Mouse (Mus musculus) kidney, adult 8-10 months (tissue): ENCODE measurements around the gene Fads1.
A peak's percentile ranks its signal among the peaks of the same experiment; 100 is the strongest.

Source experiments
- DNase-seq, 2 experiments: peaks; one replicate each; pipeline ENCODE4 v3.0.0; 2022

Gene Fads1

GRCm38 (mm10) chr19:10216101-10216500, 33.4 kb downstream of the Fads1 start:
- DNase-seq: no peak

GRCm38 (mm10) chr19:10219108-10219507, 36.4 kb downstream of the Fads1 start:
- DNase-seq: peak; percentile 24 to 42

- no peak for DNase-seq
These were observed 36.9 kb downstream of the Fads1 start for GRCm38 (mm10) chr19:10219593-10219992.

GRCm38 (mm10) chr19:10221585-10221984, 38.9 kb downstream of the Fads1 start:
- no peak for DNase-seq

DNA sequence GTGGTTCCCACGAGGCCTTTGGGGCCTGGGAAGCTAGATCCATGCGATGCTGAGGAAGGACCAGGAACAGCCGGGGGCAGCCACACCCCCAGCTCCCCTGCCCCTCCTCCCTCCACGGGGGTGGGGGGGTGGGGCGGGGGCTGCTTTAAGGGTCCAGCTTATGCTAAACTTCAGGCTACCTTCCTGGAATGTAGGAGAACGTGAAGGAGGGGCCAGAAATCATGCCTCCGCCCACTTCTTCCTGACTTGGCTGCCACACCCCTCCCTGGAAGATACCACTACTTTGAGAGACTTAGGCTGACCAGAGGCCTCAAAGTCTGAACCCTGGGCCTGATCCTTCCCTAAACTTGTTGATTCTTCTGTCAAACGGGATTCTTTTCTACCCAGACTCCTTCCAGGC, 40.0 kb downstream of the Fads1 start:
- no peak for DNase-seq

DNA sequence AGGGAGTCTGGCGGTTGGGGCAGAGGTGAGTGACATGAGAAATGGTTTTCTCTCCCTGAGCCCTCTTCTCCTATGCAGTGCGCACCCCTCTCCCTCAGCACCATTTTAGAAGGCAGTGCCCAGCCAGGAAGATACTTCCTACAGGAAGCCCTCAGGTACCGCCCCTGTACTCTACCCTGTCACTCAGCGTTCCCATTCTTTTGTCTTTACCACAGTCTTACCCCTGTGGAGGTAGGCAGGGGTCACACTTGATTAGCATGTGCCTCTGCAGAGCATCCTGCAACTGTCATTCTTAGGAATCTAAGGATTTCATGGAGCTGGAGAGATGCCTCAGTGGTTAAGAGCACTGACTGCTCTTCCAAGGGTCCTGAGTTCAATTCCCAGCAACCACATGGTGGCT, 40.9 kb downstream of the Fads1 start:
- no peak for DNase-seq

GRCm38 (mm10) chr19:10224637-10225453, 42.2 kb downstream of the Fads1 start:
- no peak for DNase-seq

DNA sequence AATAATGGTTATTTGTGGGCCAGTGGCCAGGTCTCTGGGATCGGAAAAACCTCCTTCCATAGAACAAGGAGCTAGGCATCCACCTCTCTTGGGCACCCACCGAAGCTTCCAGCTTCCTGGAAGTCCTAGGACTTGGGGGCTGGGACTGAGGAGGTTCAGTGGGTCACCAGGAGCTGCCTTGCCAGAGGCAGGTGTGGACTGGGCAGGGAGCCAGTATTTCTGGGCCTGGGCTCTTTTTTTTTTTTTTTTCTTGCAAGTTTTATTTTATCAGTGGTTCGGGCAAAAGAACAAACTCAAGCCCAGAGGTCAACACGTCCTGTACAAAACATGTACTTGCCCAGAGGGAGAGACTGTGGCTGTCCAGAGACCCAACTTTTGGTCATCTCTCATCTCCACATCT, 43.1 kb downstream of the Fads1 start:
- peak; percentile 17 to 19 for DNase-seq

DNA sequence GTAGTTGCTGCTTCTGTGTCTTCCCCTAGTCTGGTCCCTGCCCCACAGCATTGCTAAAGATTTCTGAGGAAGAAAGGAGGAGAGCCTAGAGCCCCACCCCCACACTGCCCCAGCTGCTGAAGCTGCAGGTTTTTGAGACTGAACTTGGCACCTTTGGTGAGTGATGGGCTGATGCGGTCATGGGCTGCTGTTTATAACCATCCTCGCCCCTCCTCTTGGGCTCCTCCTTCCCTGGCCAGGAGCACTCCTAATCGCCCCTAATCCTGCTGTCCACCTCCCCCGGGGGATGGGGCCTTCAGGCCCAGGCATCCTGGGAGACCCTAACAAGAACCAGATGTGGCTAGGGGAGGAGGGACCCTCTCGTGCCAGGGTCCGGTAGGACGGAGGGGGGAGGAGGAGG, 48.3 kb downstream of the Fads1 start:
- DNase-seq: peak; percentile 33 to 37

DNA sequence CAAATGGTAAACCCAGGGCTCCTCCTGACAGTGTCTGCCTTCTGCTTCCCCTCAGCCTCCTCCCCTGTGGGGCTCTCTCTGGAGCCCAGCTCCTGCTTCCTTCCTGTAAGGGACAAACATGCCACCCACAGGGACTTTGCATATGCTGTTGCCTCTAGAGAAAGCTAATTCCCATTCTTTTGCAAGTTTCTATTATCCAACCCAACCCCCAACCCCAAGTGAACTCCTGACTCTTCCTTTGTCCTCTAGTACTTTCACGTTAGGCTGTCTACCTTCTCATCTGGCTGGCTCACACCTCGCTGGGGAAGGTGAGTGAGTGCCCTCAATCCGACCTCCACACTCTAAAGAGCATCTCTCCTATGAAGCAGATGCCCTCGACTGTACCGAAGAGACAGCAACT, 49.2 kb downstream of the Fads1 start:
- no peak for DNase-seq

DNA sequence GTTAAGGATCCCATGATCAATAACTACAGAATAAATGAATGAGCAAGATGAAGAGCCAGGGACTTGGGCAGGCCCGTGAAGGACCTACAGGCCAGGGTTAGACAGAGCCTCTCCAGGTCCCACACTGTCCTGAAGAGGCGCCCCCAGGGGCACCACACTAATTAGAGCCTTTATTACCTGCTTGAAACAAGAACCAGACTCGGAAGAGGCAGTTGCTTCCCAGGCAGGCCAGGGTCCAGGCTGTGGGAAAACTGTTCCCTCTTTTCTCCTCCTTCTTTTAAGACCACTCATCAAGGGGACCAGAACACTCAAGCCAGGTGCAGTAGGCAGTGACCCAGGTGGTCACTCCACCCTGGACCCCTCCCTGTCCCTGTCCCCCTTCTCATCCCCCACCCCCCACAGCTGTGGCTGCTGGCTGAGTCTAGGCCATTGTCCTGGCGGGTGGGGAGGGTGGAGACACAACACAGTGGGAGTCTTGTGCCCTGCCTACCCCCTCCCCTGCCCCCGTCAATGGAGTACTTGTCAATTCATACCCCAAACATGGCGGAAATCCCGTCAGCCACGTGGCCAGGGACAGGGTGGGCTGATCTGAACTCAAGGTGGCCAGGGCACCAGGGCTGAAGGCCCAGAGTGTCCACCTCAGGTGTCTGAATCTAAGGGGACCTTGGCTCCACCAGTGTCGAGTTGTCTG, 49.8 kb downstream of the Fads1 start:
- no peak for DNase-seq

- peak; percentile 71 to 76 for DNase-seq
These were observed 53.3 kb downstream of the Fads1 start for GRCm38 (mm10) chr19:10235784-10236565.

DNA sequence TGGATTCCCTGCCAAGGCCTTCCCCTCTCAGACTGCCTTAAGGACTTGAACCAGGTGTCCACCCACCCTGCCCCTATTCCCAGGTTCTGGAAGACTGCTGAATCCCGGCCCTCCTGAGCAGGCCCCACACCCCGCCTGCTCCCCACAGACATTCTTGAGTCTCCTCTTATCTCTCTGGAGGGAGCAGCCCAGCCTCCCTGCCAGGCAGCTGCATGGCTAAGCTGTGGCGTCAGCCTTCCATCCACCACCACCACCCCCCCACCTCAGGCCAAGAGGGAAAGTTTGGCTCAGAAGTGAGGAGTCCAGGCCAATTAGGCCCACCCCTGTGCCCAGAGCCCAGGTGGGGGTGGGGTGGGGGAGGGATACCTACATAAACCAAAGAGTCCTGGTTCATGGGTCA, 55.8 kb downstream of the Fads1 start:
- no peak for DNase-seq

- no peak for DNase-seq
These were observed 56.7 kb downstream of the Fads1 start for GRCm38 (mm10) chr19:10239419-10239818.

GRCm38 (mm10) chr19:10239975-10240653, 57.4 kb downstream of the Fads1 start:
- no peak for DNase-seq

- DNase-seq: peak; percentile 67 to 72
These were observed 58.1 kb downstream of the Fads1 start, which contains the start of gene Myrf for GRCm38 (mm10) chr19:10240654-10241305. TSS of gene Myrf (minus strand) at chr19:10240748.

- no peak for DNase-seq
These were observed 60.2 kb downstream of the Fads1 start for GRCm38 (mm10) chr19:10242916-10243315.

DNA sequence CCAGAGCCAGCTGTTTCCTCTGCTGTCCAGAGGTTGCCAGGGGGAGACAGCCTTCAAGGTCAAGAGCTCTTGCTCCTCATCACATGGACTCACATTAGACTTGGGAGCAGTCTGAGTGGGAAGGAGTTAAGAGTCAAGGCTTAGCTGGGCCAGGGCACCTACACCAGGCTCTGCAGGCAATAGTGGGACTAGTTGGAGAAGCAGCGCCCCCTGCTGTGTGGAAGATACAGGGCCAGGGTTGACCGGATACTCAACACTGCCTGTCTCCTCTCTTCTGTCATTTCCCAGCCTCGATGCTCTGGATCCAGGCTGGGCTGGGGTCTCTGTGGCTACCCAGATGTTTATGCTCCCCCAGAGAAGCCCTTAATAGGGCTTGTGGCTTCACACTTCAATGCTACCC, 61.5 kb downstream of the Fads1 start:
- peak; percentile 30 to 69 for DNase-seq
